Mouse (Mus musculus) ES-E14 (cell line): ENCODE data around the gene Syngr2. TPM values are rescaled to one million over a fixed set of nuclear protein-coding genes. Genes with fewer than 3 reads are reported as not detected.

Experiments used
- DNase-seq: peaks from one replicate; pipeline ENCODE4 v3.0.0-alpha.2; 2013; ENCODE audit warnings: low read depth, low spot score
- H3K27ac ChIP-seq: 2 replicates; pipeline ENCODE4 v1.5.1; 2012; ENCODE audit warnings: low read depth, mild to moderate bottlenecking, low read length, moderate library complexity, mixed read lengths; ENCODE audit not compliant: poor library complexity, insufficient read depth, severe bottlenecking
- H3K36me3 ChIP-seq: 2 replicates; pipeline ENCODE4 v1.6.1; 2012; ENCODE audit warnings: mild to moderate bottlenecking, low read length, moderate library complexity, mixed read lengths; ENCODE audit not compliant: control insufficient read depth, poor library complexity, insufficient read depth, severe bottlenecking
- H3K4me1 ChIP-seq, 2 experiments: fragments of 150-350 bp in 1 of 2; sonication (generic) in 1 of 2; 2 replicates each; pipeline ENCODE4 v1.6.1; 2012; ENCODE audit warnings: low read length in 2 of 2, mild to moderate bottlenecking in 1 of 2, mixed read lengths in 1 of 2; ENCODE audit not compliant: control insufficient read depth in 2 of 2, insufficient read depth in 2 of 2, poor library complexity in 1 of 2
- H3K4me3 ChIP-seq, 2 experiments: fragments of 150-350 bp in 1 of 2; sonication (generic) in 1 of 2; 2 replicates each; pipeline ENCODE4 v1.5.1; 2012; ENCODE audit warnings: low read length in 2 of 2, low read depth in 1 of 2, mild to moderate bottlenecking in 1 of 2, mixed read lengths in 1 of 2; ENCODE audit not compliant: insufficient read depth in 1 of 2, poor library complexity in 1 of 2, severe bottlenecking in 1 of 2
- H3K9ac ChIP-seq: 2 replicates; pipeline ENCODE4 v1.6.1; 2012; ENCODE audit warnings: low read depth, mild to moderate bottlenecking, low read length, mixed read lengths; ENCODE audit not compliant: poor library complexity, insufficient read depth, severe bottlenecking
- H3K9me3 ChIP-seq: fragments of 150-350 bp; sonication (generic); 2 replicates; pipeline ENCODE4 v1.6.1; 2012; ENCODE audit warnings: low read depth, mild to moderate bottlenecking, low read length; ENCODE audit not compliant: control insufficient read depth, insufficient read depth
- CHD2 ChIP-seq: IDR thresholded peaks from 2 replicates; pipeline ENCODE4 v1.6.1; 2014; ENCODE audit warnings: mild to moderate bottlenecking, low read depth, low read length, inconsistent platforms
- HCFC1 ChIP-seq: IDR thresholded peaks from 2 replicates; pipeline ENCODE4 v1.6.1; 2012; ENCODE audit warnings: low read length, inconsistent platforms, borderline replicate concordance; ENCODE audit not compliant: insufficient read depth
- MAFK ChIP-seq: IDR thresholded peaks from 2 replicates; pipeline ENCODE4 v1.6.1; 2014; ENCODE audit warnings: mild to moderate bottlenecking, low read depth, low read length, inconsistent platforms; ENCODE audit not compliant: insufficient read depth
- ZC3H11A ChIP-seq: IDR thresholded peaks from 2 replicates; pipeline ENCODE4 v1.6.1; 2012; ENCODE audit warnings: low read depth, mild to moderate bottlenecking, inconsistent platforms, low read length, borderline replicate concordance
- ZNF384 ChIP-seq: IDR thresholded peaks from 2 replicates; pipeline ENCODE4 v1.6.1; 2012; ENCODE audit warnings: low read depth, low read length, inconsistent platforms
- in situ Hi-C, 2 experiments: fragments of 600-800 bp; cut with MboI; formaldehyde crosslinking; loops; one replicate each; pipeline ENCODE4 v1.15.1; 2025; ENCODE audit warnings: low sequenced_read_pairs in 2 of 2, inconsistent platforms in 1 of 2; ENCODE audit not compliant: unreplicated experiment in 2 of 2
- total RNA-seq: library from RNA; depleted of rRNA; stranded (reverse); fragments of 300-350 nt; gene quantifications from 2 replicates; pipeline ENCODE4 v1.2.3, GENCODE M21; 2012; rRNA removed

The Syngr2 gene
- total RNA-seq: 69.6 and 98.0 TPM in 2 replicates

GRCm38 (mm10) chr11:117809407-117810311, at the start of gene Syngr2, which contains the start of gene Gm20708:
Syngr2 (plus strand) TSS chr11:117809668.
Gm20708 (plus strand) TSS chr11:117809668.
- H3K4me1 ChIP-seq: peaks cover 5 to 9% of the 10 kb centered on the region in 2 experiments; a peak in 3 of 4 replicates
- peak; percentile 54 for DNase-seq
- H3K27ac ChIP-seq: no peak within 1 kb of the TSS
- peaks cover 21% of the 10 kb centered on the region for H3K36me3 ChIP-seq
- peak within 1 kb of the TSS; percentile 90 for H3K9ac ChIP-seq
- in situ Hi-C loops: loop anchor here in 1 of 2 experiments (25.0 kb wide), 1 partner anchor 422 kb away; no protein-coding TSS in a partner anchor
- no peaks in the 10 kb centered on the region for H3K9me3 ChIP-seq
- H3K4me3 ChIP-seq: peak within 1 kb of the TSS; percentile 77 to 96
- TF ChIP-seq ZNF384: no peak
- no peak for TF ChIP-seq CHD2
- no peak for TF ChIP-seq HCFC1
- no peak for TF ChIP-seq MAFK
- no peak for TF ChIP-seq ZC3H11A

GRCm38 (mm10) chr11:117760374-117761119, 48.9 kb upstream of the Syngr2 start:
- no peak overlapping the region for H3K27ac ChIP-seq
- no peaks in the 10 kb centered on the region for H3K9me3 ChIP-seq
- DNase-seq: no peak
- in situ Hi-C loops: no loop called here
- H3K4me1 ChIP-seq: peaks cover 3 to 17% of the 10 kb centered on the region in 2 experiments; a peak in 2 of 4 replicates
- peak overlapping the region; percentile 22 to 24; a peak in 2 of 4 replicates for H3K4me3 ChIP-seq
- no peak overlapping the region for H3K9ac ChIP-seq
- H3K36me3 ChIP-seq: peaks cover 33% of the 10 kb centered on the region
- TF ChIP-seq ZC3H11A: no peak
- TF ChIP-seq CHD2: no peak
- TF ChIP-seq HCFC1: no peak
- no peak for TF ChIP-seq MAFK

- TF ChIP-seq ZC3H11A (no peak), ZNF384 (no peak), CHD2 (no peak), MAFK (no peak), HCFC1 (no peak)
- Histone ChIP-seq H3K4me3 (no peak overlapping the region), H3K4me1 (peaks cover 3 to 19% of the 10 kb centered on the region in 2 experiments; a peak in 2 of 4 replicates), H3K36me3 (peaks cover 38% of the 10 kb centered on the region), H3K9ac (no peak overlapping the region), H3K27ac (no peak overlapping the region), H3K9me3 (no peaks in the 10 kb centered on the region)
- in situ Hi-C loops: no loop called here
- no peak for DNase-seq
These were observed 47.7 kb upstream of the Syngr2 start for GRCm38 (mm10) chr11:117761801-117762200.

GRCm38 (mm10) chr11:117762246-117762645, 47.2 kb upstream of the Syngr2 start:
- in situ Hi-C loops: no loop called here
- Histone ChIP-seq H3K4me1 (peaks cover 3 to 19% of the 10 kb centered on the region in 2 experiments; a peak in 2 of 4 replicates), H3K9ac (no peak overlapping the region), H3K36me3 (peaks cover 38% of the 10 kb centered on the region), H3K27ac (no peak overlapping the region), H3K4me3 (no peak overlapping the region), H3K9me3 (no peaks in the 10 kb centered on the region)
- no peak for TF ChIP-seq MAFK
- TF ChIP-seq ZNF384: peak; percentile 62
- no peak for DNase-seq
